Mouse (Mus musculus): Measurements from ENCODE around the gene Fam198b. TPM values are rescaled to one million over a fixed set of nuclear protein-coding genes. Genes with fewer than 3 reads are reported as not detected.

The Fam198b gene
- polyA plus RNA-seq, 1 experiment, result 2.4 TPM

DNA sequence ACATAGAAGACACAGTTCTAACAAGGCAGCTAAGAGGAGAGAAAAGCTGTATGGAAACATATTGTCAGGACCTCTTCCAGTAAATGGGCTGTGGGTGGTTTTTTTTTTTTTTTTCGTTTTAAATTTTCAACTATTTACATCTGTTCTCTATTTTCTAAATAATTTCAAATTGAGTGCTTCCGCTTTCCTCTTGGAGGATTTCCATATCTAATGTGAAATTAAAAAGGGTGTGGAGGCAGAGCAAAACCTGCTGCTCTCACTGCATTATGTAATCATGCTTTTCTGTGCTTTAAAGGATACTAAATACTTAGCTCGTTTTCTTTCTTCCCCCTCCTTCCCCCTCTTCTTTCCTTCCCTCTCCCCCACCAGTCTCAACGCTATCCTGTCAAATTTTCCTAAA, 35.5 kb upstream of the Fam198b start:
- H3K27me3 ChIP-seq (replicated peaks; ENCODE audit: control insufficient read depth, insufficient read depth, low read length), result no peaks in the 10 kb centered on the region
- 39% methylated on average over 4 of the region's 4 CpGs for WGBS
- no peaks in the 10 kb centered on the region for H3K36me3 ChIP-seq (ENCODE audit: control insufficient read depth, insufficient read depth, low read length)
- TF ChIP-seq POLR2A (IDR thresholded peaks at IDR 0.05; ENCODE audit: low read depth, low read length) (no peak), CTCF (conservative IDR thresholded peaks at IDR 0.05; ENCODE audit: insufficient read depth, insufficient read length, low read depth, low read length) (no peak)
- DNase-seq, result no peak
- H3K4me1 ChIP-seq (ENCODE audit: control insufficient read depth, insufficient read depth, low read length), result peaks cover 8% of the 10 kb centered on the region; the same call in 1 of the 2 replicates
- no peak overlapping the region for H3K4me3 ChIP-seq (ENCODE audit: insufficient read depth, low read depth, low read length)
- H3K27ac ChIP-seq (ENCODE audit: insufficient read depth, low read depth, low read length), result no peak overlapping the region

DNA sequence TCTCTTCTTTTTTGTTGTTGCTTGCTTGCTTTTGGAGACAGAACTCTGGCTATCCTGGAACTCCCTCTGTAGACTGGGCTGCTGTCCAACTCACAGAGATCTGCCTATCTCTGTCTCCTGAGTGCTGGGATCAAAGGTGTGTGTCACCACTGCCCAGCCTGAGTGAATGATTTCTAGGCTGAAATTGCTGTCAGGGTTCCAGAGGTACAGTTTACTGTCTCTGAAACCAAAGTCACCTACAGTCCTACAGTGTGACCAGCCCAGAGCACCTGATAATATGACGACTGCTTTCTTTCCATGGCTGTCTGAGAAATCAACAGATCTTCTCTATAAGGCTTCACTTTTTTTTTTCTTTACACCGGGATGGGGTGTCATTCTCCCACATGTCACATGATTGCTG, 34.7 kb upstream of the Fam198b start:
- Histone ChIP-seq H3K4me1 (ENCODE audit: control insufficient read depth, insufficient read depth, low read length) (peaks cover 8% of the 10 kb centered on the region; the same call in 1 of the 2 replicates), H3K27me3 (replicated peaks; ENCODE audit: control insufficient read depth, insufficient read depth, low read length) (no peaks in the 10 kb centered on the region), H3K27ac (ENCODE audit: insufficient read depth, low read depth, low read length) (peak overlapping the region; percentile 74), H3K36me3 (ENCODE audit: control insufficient read depth, insufficient read depth, low read length) (no peaks in the 10 kb centered on the region), H3K4me3 (ENCODE audit: insufficient read depth, low read depth, low read length) (no peak overlapping the region)
- TF ChIP-seq CTCF (conservative IDR thresholded peaks at IDR 0.05; ENCODE audit: insufficient read depth, insufficient read length, low read depth, low read length) (no peak), POLR2A (IDR thresholded peaks at IDR 0.05; ENCODE audit: low read depth, low read length) (no peak)
- WGBS, result 39% methylated on average over 2 of the region's 2 CpGs
- DNase-seq, result peak; percentile 92

GRCm38 (mm10) chr3:79850656-79851055, 33.7 kb upstream of the Fam198b start:
- 48% methylated on average over 6 of the region's 6 CpGs for WGBS
- H3K27me3 ChIP-seq (replicated peaks; ENCODE audit: control insufficient read depth, insufficient read depth, low read length), result no peaks in the 10 kb centered on the region

GRCm38 (mm10) chr3:79852108-79852507, 32.2 kb upstream of the Fam198b start:
- Histone ChIP-seq H3K4me1 (ENCODE audit: control insufficient read depth, insufficient read depth, low read length) (peaks cover 8% of the 10 kb centered on the region; the same call in 1 of the 2 replicates), H3K27me3 (replicated peaks; ENCODE audit: control insufficient read depth, insufficient read depth, low read length) (no peaks in the 10 kb centered on the region), H3K27ac (ENCODE audit: insufficient read depth, low read depth, low read length) (no peak overlapping the region), H3K4me3 (ENCODE audit: insufficient read depth, low read depth, low read length) (no peak overlapping the region), H3K36me3 (ENCODE audit: control insufficient read depth, insufficient read depth, low read length) (no peaks in the 10 kb centered on the region)
- WGBS, result 82% methylated on average over 3 of the region's 3 CpGs
- TF ChIP-seq POLR2A (IDR thresholded peaks at IDR 0.05; ENCODE audit: low read depth, low read length) (no peak), CTCF (conservative IDR thresholded peaks at IDR 0.05; ENCODE audit: insufficient read depth, insufficient read length, low read depth, low read length) (no peak)
- no peak for DNase-seq

More at GRCm38 (mm10) chr3:79850656-79851055, 33.7 kb upstream of the Fam198b start:
- DNase-seq, result no peak
- Histone ChIP-seq H3K4me1 (ENCODE audit: control insufficient read depth, insufficient read depth, low read length) (peaks cover 8% of the 10 kb centered on the region; the same call in 1 of the 2 replicates), H3K4me3 (ENCODE audit: insufficient read depth, low read depth, low read length) (no peak overlapping the region), H3K36me3 (ENCODE audit: control insufficient read depth, insufficient read depth, low read length) (no peaks in the 10 kb centered on the region), H3K27ac (ENCODE audit: insufficient read depth, low read depth, low read length) (no peak overlapping the region)
- no peak for TF ChIP-seq CTCF (conservative IDR thresholded peaks at IDR 0.05; ENCODE audit: insufficient read depth, insufficient read length, low read depth, low read length)
- no peak for TF ChIP-seq POLR2A (IDR thresholded peaks at IDR 0.05; ENCODE audit: low read depth, low read length)

DNA sequence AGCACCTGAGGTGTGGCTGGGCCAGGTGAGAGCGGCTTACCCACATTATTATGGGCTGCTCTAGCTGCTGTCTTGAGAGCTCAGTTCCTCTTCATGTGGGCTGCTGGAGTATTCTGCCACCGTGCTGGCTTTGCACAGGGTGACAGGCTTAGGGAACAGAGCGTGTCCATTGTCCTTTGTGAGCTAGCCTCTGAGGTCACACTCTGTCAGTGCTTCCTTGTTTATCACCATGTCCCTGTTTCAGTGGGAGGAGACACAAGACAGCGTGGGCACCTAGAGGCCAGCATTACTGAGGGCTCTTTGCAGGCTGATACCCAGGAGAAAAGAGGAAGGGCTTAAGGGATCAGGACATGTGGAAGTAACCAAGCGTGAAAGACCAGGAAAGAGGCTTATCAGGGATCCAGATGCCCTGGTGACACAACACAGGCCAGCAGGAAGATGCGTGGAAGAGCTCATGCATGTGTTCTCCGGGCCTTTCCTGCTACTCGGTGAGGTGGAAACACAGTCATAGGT, 31.6 kb upstream of the Fam198b start, which contains the start of gene Tmem144:
TSS of gene Tmem144 (minus strand) at position 120 of the 513 bp plus-strand sequence.
- WGBS, result 58% methylated on average over 8 of the region's 8 CpGs
- Histone ChIP-seq H3K27ac (ENCODE audit: insufficient read depth, low read depth, low read length) (no peak within 1 kb of the TSS), H3K36me3 (ENCODE audit: control insufficient read depth, insufficient read depth, low read length) (no peaks in the 10 kb centered on the region), H3K4me1 (ENCODE audit: control insufficient read depth, insufficient read depth, low read length) (peaks cover 8% of the 10 kb centered on the region; the same call in 1 of the 2 replicates), H3K27me3 (replicated peaks; ENCODE audit: control insufficient read depth, insufficient read depth, low read length) (no peaks in the 10 kb centered on the region), H3K4me3 (ENCODE audit: insufficient read depth, low read depth, low read length) (no peak within 1 kb of the TSS)
- DNase-seq, result no peak
- no peak for TF ChIP-seq CTCF (conservative IDR thresholded peaks at IDR 0.05; ENCODE audit: insufficient read depth, insufficient read length, low read depth, low read length)
- TF ChIP-seq POLR2A (IDR thresholded peaks at IDR 0.05; ENCODE audit: low read depth, low read length), result no peak

DNA sequence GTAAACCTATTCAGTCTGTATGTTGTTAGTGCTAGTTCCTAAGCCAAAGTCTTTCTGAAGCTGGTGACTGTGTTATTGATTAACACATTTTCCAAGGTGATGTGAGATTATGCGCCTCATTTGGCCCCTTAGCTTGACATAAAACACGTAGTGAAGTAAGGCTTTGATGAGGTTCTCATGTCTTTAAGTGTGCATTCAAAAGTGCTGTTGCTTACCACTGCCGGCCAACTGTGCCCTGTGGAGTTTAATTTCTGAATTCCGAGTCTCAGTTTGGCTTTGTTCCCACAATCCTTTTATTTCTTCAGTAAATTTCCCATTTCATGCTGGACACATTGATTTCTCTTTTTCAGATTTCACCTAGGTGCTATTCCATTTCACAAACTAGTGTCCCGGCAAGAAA, 26.6 kb upstream of the Fam198b start:
- Histone ChIP-seq H3K4me3 (ENCODE audit: insufficient read depth, low read depth, low read length) (no peak overlapping the region), H3K27ac (ENCODE audit: insufficient read depth, low read depth, low read length) (no peak overlapping the region), H3K36me3 (ENCODE audit: control insufficient read depth, insufficient read depth, low read length) (no peaks in the 10 kb centered on the region), H3K4me1 (ENCODE audit: control insufficient read depth, insufficient read depth, low read length) (no peaks in the 10 kb centered on the region), H3K27me3 (replicated peaks; ENCODE audit: control insufficient read depth, insufficient read depth, low read length) (no peaks in the 10 kb centered on the region)
- DNase-seq, result no peak
- WGBS, result 39% methylated on average over 5 of the region's 5 CpGs
- TF ChIP-seq POLR2A (IDR thresholded peaks at IDR 0.05; ENCODE audit: low read depth, low read length) (no peak), CTCF (conservative IDR thresholded peaks at IDR 0.05; ENCODE audit: insufficient read depth, insufficient read length, low read depth, low read length) (no peak)

GRCm38 (mm10) chr3:79858221-79858620, 26.1 kb upstream of the Fam198b start:
- Histone ChIP-seq H3K4me3 (ENCODE audit: insufficient read depth, low read depth, low read length) (no peak overlapping the region), H3K4me1 (ENCODE audit: control insufficient read depth, insufficient read depth, low read length) (no peaks in the 10 kb centered on the region), H3K27me3 (replicated peaks; ENCODE audit: control insufficient read depth, insufficient read depth, low read length) (no peaks in the 10 kb centered on the region), H3K27ac (ENCODE audit: insufficient read depth, low read depth, low read length) (no peak overlapping the region), H3K36me3 (ENCODE audit: control insufficient read depth, insufficient read depth, low read length) (no peaks in the 10 kb centered on the region)
- DNase-seq, result no peak
- TF ChIP-seq POLR2A (IDR thresholded peaks at IDR 0.05; ENCODE audit: low read depth, low read length) (no peak), CTCF (conservative IDR thresholded peaks at IDR 0.05; ENCODE audit: insufficient read depth, insufficient read length, low read depth, low read length) (no peak)
- 77% methylated on average over 3 of the region's 3 CpGs for WGBS

Data from kidney, adult 2 months (tissue).